Mouse (Mus musculus) gonadal fat pad, adult 2 months (tissue): Measurements from ENCODE around the gene Utp20. TPM values are rescaled to one million over a fixed set of nuclear protein-coding genes. Genes with fewer than 3 reads are reported as not detected.

Experiments
- DNase-seq: peaks from one replicate; pipeline ENCODE4 v3.0.0-alpha.2; 2012; ENCODE audit warnings: low read depth
- polyA plus RNA-seq: library from polyadenylated mRNA; depleted of rRNA; stranded (reverse); fragments of >200 nt; gene quantifications from 2 replicates; pipeline ENCODE4 v1.2.3, GENCODE M21; 2012; rRNA removed

The Utp20 gene
- polyA plus RNA-seq, 1 experiment, result 4.3 TPM

DNA sequence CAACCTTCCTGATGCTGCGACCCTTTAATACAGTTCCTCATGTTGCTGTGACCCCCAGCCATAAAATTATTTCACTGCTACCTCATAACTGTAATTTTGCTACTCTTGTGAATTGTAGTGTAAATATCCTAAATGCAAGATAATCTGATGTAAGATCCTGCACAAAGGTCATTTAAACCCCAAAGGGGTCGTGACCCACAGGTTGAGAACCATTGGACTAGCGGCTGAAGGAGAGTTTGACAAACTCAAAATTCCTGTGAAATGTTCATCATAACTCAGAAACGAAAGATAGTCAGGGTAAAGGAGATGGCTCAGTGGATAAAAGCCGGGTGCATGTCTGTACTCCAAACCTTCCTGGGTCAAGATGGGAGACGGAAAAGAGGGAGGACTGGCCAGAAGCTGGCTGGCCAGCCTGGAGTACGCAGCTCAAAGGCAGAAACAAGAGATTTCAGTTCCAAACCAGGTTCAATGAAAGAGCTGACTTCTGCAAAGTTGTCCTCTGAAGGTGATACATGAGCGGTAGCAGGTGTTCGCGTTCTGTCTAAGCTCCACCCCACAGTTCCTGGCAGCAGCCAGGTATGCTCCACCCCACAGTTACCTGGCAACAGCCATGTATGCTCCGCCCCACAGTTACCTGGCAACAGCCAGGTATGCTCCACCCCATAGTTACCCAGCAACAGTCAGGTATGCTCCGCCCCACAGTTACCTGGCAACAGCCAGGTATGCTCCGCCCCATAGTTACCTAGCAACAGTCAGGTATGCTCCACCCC lies 109.4 kb downstream of the Utp20 start:
- no peak for DNase-seq

DNA sequence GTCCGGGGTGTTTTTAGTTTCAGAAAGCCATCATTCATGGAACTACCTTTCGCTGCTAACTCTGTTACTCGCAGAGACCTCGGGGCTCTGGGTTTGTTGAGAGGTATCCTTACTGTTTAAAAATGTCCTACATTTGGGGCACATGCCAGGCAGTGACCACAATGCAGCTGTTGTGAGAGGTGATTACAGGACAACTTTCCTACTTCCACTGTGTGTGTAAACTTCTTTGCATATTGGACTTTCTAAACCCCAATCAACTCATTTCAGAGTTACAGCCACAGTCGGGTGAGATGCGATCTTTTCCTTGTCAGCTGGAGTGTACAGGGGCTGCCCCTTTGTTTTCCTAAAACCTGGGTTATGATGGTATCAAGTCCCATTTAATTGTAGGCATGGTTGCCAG lies 111.0 kb downstream of the Utp20 start:
- no peak for DNase-seq

DNA sequence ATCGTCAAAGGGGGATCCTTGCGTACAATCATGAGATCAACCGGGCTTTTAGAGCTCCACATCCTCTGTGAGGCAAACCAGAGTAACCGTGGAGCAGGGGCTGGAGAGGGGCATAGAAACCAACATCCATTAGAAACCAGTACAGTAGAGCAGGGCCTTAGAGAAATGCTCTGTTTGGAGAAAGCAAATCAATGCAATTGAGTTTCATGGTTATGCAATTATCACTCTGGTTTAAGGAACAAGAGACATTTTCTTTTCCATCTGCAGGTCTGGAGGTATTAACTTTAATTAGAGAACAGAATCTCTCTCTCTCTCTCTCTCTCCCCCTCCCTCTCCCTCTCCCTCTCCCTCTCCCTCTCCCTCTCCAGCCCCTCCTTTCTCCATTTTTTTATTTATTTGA lies 111.9 kb downstream of the Utp20 start:
- no peak for DNase-seq

DNA sequence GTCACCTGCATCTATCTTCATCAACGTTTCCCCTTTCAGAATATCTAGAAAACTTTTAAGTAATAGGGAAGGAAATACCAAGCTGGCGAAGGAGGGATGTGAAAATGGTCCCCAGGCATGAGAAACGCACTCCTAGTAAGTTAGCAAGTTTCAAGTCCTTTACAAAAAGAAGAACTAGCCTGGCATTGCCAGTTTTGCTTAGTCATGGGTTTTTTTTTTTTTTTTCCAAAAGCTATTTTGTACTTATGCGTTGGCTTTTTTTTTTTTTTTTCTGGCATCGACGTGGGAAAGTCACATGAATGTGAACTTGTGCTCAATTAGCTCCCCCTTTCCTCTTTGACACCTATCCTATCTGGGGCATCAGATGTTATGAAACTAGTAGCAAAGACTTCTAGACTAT lies 114.2 kb downstream of the Utp20 start:
- no peak for DNase-seq

DNA sequence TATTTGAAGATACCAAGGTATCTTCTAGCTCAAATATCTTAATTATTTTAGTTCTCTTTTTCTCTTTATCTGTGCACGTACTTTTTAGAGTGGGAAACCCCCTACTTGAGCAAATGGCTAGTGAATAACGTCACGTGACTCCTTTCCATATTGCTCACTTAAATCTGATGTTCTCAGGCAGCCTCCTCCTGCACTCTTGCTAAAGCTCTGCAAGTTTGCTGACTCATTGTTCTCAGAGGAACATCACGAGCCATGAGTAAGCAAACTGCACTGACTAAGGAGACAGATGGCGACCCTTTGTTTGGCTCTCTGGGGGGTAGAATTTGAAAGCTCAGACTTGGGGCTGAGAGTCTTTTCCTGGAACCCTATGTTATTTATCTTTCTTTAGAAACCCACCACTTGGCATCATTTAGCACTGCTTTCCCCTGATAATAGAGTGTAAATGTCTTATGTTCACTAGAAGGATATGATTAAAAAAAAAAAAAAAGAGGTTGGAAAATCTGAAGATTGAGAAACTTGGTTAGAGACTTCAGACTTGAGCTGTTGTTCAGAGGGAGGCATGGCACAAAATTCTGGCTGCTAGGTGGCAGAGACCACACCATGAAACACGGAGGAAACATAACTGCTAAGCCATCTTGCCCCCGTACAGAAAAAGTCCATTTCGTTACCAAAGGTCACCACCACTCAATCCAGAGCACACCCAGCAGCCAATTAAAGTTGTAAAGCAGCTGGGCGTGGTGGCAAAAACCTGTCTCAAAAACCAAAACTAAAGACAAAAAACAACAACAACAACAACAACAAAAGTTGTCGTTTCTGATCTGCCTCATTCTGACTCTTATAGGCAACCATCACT lies 117.7 kb downstream of the Utp20 start:
- no peak for DNase-seq

DNA sequence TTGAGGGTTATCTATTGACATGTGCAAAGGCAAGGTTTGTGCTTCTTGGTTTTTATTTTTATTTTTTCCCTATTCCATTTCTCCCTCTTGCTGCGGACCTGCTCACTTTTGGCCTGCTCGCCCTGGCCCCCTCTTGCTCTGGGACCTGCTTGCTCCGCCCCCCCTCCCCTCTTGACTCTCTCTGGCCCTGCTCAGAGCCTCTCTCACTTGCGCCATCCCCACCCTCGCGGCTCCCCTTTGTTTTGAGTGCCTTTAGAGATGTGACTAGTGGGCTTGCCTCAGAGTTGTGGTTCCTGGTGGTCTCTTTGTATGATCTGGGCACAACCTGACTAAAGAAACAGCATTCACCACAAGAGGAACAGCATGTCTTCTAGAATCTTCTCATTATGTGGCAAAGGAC lies 125.7 kb downstream of the Utp20 start:
- DNase-seq, result no peak

Other genes starting within 250 kb of the Utp20 start
- 4.8 and 6.0 TPM in 2 replicates for gene Mybpc1, start 221.7 kb downstream of the Utp20 start, polyA plus RNA-seq
- gene Spic, start 141.8 kb downstream of the Utp20 start, polyA plus RNA-seq, result 0.11 and 0.25 TPM in 2 replicates
- 37.0 TPM in 2 replicates for gene Arl1, start 95.9 kb downstream of the Utp20 start, polyA plus RNA-seq
- 0.04 and 0.18 TPM in 2 replicates for gene Slc5a8, start 59.2 kb upstream of the Utp20 start, polyA plus RNA-seq